Mouse (Mus musculus): ENCODE data around the gene Fam168a. TPM values are rescaled to one million over a fixed set of nuclear protein-coding genes. Genes with fewer than 3 reads are reported as not detected.

Gene Fam168a
- total and polyA plus RNA-seq, 3 experiments: 3.1 to 19.2 TPM; not detected in 1

GRCm38 (mm10) chr7:100758718-100759117, 52.3 kb downstream of the Fam168a start:
- H3K9me3 ChIP-seq (replicated peaks; ENCODE audit: insufficient read depth, low read length): no peaks in the 10 kb centered on the region
- DNase-seq (ENCODE audit: low read depth, low spot score): no peak
- H3K36me3 ChIP-seq (ENCODE audit: control insufficient read depth in 1 of 2, insufficient read depth in 2 of 2, low read length in 2 of 2): no peaks in the 10 kb centered on the region
- TF ChIP-seq NELFE (IDR thresholded peaks at IDR 0.05; ENCODE audit: low read depth, low read length): no peak
- no peak for TF ChIP-seq ZKSCAN1 (IDR thresholded peaks at IDR 0.05; ENCODE audit: low read depth, low read length)
- no peak for TF ChIP-seq TAL1 (IDR thresholded peaks at IDR 0.05; ENCODE audit: low read length)
- TF ChIP-seq GABPA (IDR thresholded peaks at IDR 0.05; ENCODE audit: low read depth, low read length): no peak
- TF ChIP-seq USF1 (IDR thresholded peaks at IDR 0.05; ENCODE audit: low read depth, low read length): no peak
- no peak for TF ChIP-seq HCFC1 (IDR thresholded peaks at IDR 0.05; ENCODE audit: low read depth, low read length)
- TF ChIP-seq RCOR1 (IDR thresholded peaks at IDR 0.05; ENCODE audit: low read depth, low read length): no peak
- TF ChIP-seq E2F4 (IDR thresholded peaks at IDR 0.05; ENCODE audit: borderline replicate concordance, low read depth, low read length): no peak
- no peaks in the 10 kb centered on the region for H3K79me2 ChIP-seq (ENCODE audit: control insufficient read depth, insufficient read depth, low read length, poor library complexity)
- H3K4me3 ChIP-seq (ENCODE audit: control insufficient read depth in 1 of 2, insufficient read depth in 1 of 2, low read depth in 2 of 2, low read length in 2 of 2): no peak overlapping the region
- no peaks in the 10 kb centered on the region for H3K4me1 ChIP-seq (ENCODE audit: control insufficient read depth in 1 of 2, insufficient read depth in 2 of 2, low read length in 2 of 2)
- H3K27ac ChIP-seq (ENCODE audit: control insufficient read depth, low read depth, low read length): no peak overlapping the region
- no peaks in the 10 kb centered on the region for H3K27me3 ChIP-seq (ENCODE audit: control insufficient read depth in 1 of 2, insufficient read depth in 2 of 2, low read length in 2 of 2)
- H3K9ac ChIP-seq (ENCODE audit: control insufficient read depth, low read depth, low read length, poor library complexity, severe bottlenecking): no peak overlapping the region

DNA sequence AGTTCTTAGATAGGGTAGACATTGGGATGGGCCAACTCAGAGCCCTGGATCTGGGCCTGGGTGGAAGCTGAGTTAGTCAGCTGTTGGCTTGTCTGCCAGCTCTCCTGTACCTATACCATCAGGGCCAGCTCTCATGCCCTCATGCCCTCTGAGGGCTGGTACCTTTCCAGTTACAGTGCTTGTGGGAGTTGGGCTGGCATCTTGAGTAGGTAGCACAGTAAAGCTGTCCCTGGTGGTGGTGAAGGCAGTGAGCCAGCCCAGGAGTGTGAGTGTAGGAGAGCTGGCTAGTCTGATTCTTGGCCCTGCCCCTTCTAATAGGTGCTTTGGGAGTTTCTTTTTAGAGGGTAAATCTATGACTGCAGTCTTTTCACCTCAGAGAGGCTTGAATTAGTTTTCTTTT, 56.3 kb downstream of the Fam168a start:
- TF ChIP-seq JUND (IDR thresholded peaks at IDR 0.05; ENCODE audit: low read depth, low read length) (no peak), GATA1 (IDR thresholded peaks at IDR 0.05; ENCODE audit: low read depth, low read length) (no peak), RAD21 (IDR thresholded peaks at IDR 0.05; ENCODE audit: low read depth, low read length) (no peak), MXI1 (IDR thresholded peaks at IDR 0.05; ENCODE audit: low read depth, low read length) (no peak), EP300 (IDR thresholded peaks at IDR 0.05; ENCODE audit: low read depth in 1 of 2, low read length in 2 of 2) (no peak), TAL1 (IDR thresholded peaks at IDR 0.05; ENCODE audit: low read length) (no peak), ZC3H11A (IDR thresholded peaks at IDR 0.05; ENCODE audit: low read depth, low read length) (no peak), KAT2A (conservative IDR thresholded peaks at IDR 0.05; ENCODE audit: low read depth, low read length) (no peak), MAX (IDR thresholded peaks at IDR 0.05; ENCODE audit: low read length) (no peak), GABPA (IDR thresholded peaks at IDR 0.05; ENCODE audit: low read depth, low read length) (no peak), MAZ (IDR thresholded peaks at IDR 0.05; ENCODE audit: low read depth, low read length) (no peak), ETS1 (IDR thresholded peaks at IDR 0.05; ENCODE audit: low read depth, low read length) (no peak), CHD2 (IDR thresholded peaks at IDR 0.05; ENCODE audit: low read length) (no peak), SIN3A (IDR thresholded peaks at IDR 0.05; ENCODE audit: low read length) (no peak), ZKSCAN1 (IDR thresholded peaks at IDR 0.05; ENCODE audit: low read depth, low read length) (no peak), RCOR1 (IDR thresholded peaks at IDR 0.05; ENCODE audit: low read depth, low read length) (no peak), CTCF (IDR thresholded peaks at IDR 0.05 in 2 of 3, conservative IDR thresholded peaks at IDR 0.05 in 1 of 3; ENCODE audit: control insufficient read depth in 1 of 3, insufficient read depth in 1 of 3, low read depth in 2 of 3, low read length in 3 of 3, poor library complexity in 1 of 3, severe bottlenecking in 1 of 3) (no peak)
- no peaks in the 10 kb centered on the region for H3K27me3 ChIP-seq (ENCODE audit: control insufficient read depth in 1 of 2, insufficient read depth in 2 of 2, low read length in 2 of 2)
- no peaks in the 10 kb centered on the region for H3K9me3 ChIP-seq (replicated peaks; ENCODE audit: insufficient read depth, low read length)
- H3K79me2 ChIP-seq (ENCODE audit: control insufficient read depth, insufficient read depth, low read length, poor library complexity): no peaks in the 10 kb centered on the region
- no peak overlapping the region for H3K4me3 ChIP-seq (ENCODE audit: control insufficient read depth in 1 of 2, insufficient read depth in 1 of 2, low read depth in 2 of 2, low read length in 2 of 2)
- H3K36me3 ChIP-seq (ENCODE audit: control insufficient read depth in 1 of 2, insufficient read depth in 2 of 2, low read length in 2 of 2): no peaks in the 10 kb centered on the region
- no peaks in the 10 kb centered on the region for H3K4me1 ChIP-seq (ENCODE audit: control insufficient read depth in 1 of 2, insufficient read depth in 2 of 2, low read length in 2 of 2)
- no peak for DNase-seq (ENCODE audit: low read depth, low spot score)
- H3K9ac ChIP-seq (ENCODE audit: control insufficient read depth, low read depth, low read length, poor library complexity, severe bottlenecking): no peak overlapping the region
- H3K27ac ChIP-seq (ENCODE audit: control insufficient read depth, low read depth, low read length): no peak overlapping the region
